Mouse (Mus musculus): ENCODE data around the gene H2-M9.

H2-M9 gene

GRCm38 (mm10) chr17:36642566-36642965 lies at the start of gene H2-M9:
Gene H2-M9, minus strand, starts transcription at chr17:36642666.
- in situ Hi-C loops (cut with MboI; ENCODE audit: low sequenced_read_pairs), result no loop called here

DNA sequence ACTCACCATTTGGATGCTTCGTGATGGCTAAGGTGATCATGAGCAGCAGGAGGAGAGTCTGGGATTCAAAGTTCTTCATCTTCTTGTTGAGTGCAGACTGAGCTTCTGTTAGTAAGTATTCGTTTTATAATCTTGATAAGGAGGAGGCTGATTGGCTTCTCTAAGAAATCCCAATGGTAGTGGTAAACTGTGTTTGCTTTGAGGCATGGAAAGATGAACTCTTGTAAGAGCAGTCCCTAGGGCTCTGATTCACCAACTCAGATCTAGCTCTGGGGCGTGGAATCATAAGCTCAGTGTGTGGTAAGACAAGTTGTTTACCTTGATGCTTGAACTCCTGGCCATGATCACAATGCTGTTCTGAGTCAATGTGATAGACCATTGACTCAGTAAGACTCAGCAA lies 29.7 kb upstream of the H2-M9 start, which contains the start of gene H2-M1:
Gene H2-M1 (minus strand): TSS at position 101 of the 400 bp plus-strand sequence.
- in situ Hi-C loops (cut with MboI; ENCODE audit: low sequenced_read_pairs), result no loop called here
